Mouse (Mus musculus) left cerebral cortex, adult 8-10 months (tissue): ENCODE measurements around the gene Spopl. TPM values are rescaled to one million over a fixed set of nuclear protein-coding genes. Genes with fewer than 3 reads are reported as not detected.
"Not testable (repeated sequence)": the region's sequence is repeated elsewhere in the genome, so short reads cannot be mapped to it uniquely, and the experiment has no call there.

ENCODE experiments used
- DNase-seq, 2 experiments: peaks; one replicate each; pipeline ENCODE4 v3.0.0; 2022; ENCODE audit warnings: low spot score in 2 of 2
- total RNA-seq, 4 experiments: library from RNA; stranded (reverse); gene quantifications; 2 replicates each; pipeline ENCODE4 v1.2.4; 2022

Spopl gene
- total RNA-seq = 10 to 100 TPM; 25.2 to 30.7 (median 29.1) TPM

DNA sequence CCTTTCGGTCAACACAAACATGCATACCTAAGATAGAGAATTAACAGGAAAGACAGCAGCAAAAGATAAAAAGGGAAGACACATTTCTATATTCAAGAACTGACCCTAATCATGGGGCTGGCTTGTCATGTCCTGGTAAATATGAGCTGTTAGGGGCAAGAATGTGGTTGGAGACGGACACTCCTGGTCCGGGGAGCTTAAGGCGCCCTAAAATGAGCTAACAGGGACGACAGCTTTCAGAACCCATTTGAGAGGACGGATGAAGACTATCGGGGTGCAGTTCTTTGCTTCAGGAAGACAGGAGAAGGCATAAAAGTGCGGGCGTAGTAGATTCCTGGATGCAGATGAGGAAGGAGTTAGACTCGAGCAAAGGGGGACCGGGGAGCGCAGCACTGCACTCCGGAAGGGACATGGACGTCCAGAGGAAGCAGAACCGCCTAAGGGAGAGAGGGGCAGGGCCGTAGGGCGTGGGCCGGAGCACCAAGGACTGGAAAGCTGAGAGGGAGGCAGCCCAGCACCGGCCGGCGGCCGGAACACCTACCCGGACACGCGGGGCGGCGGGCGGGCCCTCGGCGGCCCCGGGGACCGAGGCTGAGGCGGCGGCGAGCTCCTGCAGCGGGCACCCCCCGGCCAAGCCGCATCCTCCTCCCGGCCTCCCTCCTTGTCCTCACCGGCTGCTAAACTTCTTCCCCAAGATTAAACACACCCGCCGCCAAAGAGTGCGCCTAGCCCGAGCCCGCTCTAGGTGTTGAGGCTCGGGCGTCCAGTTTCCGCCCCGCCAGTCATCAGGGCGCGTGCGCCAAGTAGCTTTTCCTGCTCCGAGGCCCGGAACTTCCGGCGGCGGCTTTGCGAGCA is at the start of gene Spopl:
Spopl (minus strand) TSS at position 805 of the 855 bp plus-strand sequence.
- DNase-seq = peak; percentile 69 to 78

DNA sequence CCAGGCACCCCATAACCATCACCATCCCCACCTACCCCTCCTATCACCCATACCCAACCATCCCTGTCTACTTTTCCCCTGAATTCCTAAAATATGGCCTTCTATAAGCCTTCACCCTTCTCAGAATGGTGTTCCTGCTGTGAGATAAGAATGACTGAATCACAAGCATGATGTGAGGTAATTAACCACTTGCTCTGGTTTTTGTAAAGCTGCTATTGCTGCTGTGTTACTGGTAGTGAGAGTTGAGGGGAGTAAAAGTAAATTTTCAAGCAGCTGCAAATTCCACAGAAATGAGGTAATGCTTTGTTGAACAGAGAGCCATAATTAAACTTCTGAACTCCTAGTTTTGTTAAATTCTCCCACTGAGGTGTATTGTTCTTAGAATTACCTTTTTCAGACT is 48.2 kb upstream of the Spopl start:
- DNase-seq = no peak

DNA sequence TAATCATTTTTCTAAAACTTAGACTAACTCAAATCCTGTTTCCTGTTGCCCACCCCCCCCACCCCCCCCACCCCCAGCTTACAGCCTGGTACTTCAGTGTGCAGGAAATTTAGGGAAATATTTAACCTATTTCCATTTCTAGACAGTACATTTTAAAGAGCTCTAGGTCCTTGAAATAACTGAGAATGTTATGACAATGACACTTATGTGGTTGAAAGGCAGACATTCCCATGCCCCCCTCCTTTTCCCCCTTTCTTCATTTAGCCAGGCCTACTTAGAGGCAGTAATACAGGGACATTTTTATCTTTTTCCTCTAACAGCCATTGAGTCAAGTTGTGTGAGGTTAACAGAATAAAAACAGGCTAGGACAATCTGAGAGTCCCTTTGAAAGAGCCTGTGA is 46.1 kb upstream of the Spopl start:
- DNase-seq = no peak

DNA sequence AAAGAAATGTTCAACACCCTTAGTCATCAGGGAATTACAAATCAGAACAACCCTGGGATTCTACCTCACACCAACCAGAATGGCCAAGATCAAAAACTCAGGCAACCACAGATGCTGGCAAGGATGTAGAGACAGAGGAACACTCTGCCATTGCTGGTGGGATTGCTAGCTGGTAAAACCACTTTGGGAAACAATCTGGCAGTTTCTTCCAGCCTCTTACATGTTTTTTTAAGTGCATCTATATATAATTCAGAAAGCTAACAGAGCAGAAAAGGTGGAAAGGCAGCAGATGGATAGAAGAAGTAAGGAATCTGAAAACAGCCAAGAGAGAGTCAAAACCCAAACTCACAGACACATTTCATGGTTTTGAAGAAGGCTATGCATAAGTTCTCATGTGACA is 33.5 kb upstream of the Spopl start:
- DNase-seq = peak in 1 of 2 experiments; percentile 6

DNA sequence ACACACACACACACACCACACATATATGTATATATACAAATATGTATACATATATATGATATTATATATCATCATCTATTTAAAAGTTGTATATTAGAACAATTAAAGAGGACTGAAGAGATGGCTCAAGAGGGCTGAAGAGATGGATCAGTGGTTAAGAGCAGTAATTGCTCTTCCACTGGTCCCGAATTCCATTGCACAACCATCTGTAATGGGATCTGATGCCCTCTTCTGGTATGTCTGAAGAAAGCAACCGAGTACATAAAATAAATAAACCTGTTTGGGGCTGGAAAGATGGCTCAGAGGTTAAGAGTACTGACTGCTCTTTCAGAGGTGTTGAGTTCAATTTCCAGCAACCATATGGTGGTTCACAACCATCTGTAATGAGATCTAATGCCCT is 16.9 kb upstream of the Spopl start:
- DNase-seq = no peak

DNA sequence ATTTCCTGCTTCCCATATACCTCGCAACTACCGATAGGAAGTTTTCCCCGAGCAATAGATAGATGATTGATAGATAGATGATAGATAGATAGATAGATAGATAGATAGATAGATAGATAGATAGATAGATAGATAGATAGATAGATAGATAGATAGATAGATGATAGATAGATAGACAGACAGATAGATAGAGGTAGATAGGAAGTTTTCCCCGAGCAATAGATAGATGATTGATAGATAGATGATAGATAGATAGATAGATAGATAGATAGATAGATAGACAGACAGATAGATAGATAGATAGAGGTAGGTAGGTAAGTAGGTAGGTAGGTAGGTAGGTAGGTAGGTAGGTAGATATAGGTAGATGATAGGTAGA is 239 bp upstream of the Spopl start:
- DNase-seq = not testable (repeated sequence)

DNA sequence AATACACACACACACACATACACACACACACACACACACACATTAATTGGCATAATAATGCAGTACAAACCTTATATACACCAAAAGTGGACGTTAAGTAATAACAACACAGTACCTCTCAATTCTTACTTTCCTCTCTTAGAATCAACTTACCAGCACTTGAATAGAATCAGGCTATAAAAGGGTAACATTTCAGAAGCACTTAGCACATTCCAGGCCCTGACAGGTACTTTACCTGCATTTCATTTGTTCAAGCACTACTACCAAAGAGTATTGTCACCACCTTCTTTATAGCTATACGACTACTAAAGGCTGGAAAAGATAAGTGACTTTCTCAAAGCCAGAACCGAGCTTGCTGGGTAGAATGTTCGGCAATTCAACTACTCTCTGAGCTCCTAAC is 1.3 kb downstream of the Spopl start:
- DNase-seq = no peak

DNA sequence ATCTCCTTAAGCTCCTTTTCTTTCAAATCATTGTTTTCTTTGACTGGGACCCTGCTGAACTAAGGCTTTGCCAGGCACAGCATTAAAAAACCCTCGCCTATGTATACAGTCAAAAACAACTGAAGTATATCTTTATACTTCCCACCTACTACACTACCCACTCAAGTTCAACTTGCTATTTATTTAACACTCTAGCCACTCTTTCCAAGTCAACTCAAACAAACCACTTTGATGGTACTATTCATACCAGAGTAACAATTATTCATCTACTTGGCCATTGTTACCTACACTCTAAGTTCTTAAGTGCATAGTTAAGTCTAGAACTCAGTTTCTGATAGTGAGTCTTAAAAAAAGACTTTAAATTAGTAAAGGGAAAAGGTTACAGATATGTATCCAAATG is 3.1 kb downstream of the Spopl start:
- DNase-seq = no peak

DNA sequence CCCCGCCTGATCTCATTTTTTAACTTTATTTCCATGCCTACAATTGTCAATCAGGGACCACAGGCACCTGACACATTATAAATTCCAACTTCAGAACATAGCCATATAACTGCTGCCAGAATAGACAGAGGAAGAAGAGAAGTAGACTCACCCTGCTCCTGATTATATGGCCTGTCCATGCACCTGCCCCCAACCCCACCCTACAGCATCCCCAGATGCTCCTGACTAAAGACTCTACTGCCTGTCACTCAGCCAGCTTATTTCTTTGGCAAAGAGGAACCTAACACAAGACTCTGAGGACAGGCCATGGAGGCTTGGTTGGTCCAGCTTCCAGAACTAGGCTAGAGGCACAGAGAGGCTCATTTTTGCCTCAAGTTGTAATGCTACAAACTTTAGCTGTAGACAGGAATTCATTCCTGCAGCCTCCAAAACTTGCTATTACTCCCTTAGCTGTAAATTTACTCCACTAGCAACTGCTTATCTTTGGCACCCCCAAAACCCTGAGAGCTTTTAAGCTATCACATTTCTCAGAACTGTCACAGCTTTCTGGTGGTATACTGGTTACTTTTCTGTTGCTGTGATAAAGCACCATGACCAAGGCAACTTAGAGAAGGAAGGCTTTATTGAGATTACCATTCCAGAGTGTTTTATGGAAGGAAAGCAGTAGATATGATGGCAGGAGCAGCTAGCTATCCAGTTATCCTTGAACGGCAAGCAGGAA is 6.7 kb downstream of the Spopl start:
- DNase-seq = no peak

DNA sequence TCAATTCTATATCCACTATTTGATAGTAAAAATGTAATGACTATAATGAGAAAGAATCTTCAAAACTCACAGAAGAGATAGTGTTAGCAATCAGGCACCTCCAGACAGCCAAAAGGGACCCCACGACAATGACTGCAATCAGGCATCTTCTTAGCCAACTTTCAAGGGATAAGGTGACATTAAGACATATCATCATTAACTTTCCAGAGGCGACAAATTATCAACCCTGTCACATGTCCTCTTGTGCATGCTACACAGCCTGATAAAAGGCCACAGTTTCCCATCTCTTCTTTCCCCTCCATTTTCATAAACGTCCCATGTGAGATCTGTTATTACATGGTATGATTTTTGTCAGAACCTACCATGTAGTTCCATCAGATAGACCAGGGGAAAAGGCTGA is 9.0 kb downstream of the Spopl start:
- DNase-seq = no peak

DNA sequence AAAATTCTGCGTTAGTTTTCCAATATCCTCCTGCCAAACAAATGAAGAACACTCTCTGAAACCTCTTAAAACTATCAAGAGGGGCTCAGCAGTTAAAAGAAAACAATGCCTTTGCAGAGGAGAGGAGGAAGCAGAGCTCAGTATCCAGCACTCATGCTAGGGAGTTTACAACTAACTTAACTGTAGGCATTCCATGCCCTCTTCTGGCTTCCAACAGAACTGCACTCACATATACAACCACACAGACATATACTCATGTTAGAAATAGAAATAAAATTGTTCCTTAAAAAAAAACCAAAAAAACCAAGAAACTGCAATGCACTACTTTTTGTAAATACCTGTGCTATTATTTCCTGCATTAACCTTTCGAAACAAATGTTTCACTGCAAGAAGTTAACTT is 12.7 kb downstream of the Spopl start:
- DNase-seq = no peak

DNA sequence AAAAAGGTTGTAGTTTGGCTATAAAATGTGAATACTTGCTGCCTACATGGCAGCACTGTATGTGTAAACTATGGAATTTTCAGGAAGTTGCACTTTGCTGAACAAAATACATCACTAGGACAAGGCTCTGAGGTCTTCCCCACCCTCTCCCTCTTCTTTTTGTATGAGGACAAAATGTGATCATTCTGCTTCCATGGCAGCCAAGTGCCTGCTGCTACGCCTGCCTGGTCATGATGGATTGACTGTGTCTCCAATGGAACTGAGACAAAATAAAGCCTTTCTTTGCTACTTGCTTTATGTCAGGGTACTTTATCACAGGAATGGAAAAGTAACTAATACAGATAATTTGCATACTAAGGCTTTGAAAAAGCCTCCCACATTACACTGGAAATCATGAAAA is 20.7 kb downstream of the Spopl start:
- DNase-seq = no peak

DNA sequence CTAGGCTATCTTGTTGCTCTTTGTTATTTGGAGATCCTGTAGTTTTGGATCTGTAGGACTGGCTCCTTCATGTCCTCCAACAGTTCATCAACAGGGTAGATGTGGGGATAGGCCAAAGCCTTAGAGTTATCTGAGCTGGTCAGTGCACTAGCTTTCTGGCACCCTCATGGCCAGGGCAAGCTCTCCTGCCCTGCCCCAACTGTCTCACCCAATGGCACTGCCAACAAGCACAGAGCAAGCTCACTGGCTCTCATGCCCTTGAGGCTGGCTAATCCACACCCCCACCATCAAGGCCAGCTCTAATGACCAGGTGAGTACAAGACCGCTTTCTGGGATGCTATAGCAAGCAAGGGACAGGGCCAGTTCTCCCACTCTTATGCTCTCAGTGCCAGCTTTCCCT is 24.7 kb downstream of the Spopl start:
- no peak for DNase-seq

DNA sequence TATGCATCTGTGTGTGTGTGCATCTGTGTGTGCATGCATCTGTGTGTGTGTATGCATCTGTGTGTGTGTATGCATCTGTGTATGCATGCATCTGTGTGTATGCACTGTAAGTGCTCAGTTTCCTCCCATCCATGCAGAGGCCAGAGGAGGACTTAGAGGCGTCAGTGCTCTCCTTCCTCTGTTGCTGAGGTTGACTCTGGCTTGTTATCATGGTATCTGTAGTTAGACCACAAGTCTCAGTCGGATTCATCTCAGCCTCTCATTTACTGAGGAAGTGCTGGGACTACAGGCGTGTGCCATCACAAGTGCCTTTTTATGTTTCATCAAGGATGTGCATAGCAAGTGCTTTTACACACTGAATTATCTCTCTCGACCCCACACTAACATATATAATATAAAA is 31.9 kb downstream of the Spopl start:
- DNase-seq = no peak

DNA sequence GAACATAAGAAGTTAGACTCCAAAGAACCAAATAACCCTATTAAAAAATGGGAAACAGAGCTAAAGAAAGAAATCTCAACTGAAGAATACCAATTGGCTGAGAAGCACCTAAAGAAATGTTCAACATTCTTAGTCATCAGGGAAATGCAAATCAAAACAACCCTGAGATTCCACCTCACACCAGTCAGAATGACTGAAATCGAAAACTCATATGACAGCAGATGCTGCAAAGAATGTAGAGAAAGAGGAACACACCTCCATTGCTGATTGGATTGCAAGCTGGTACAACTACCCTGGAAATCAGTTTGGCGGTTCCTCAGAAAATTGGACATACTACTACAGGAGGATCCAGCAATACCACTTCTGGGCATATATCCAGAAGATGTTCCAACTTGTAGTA is 44.2 kb downstream of the Spopl start:
- DNase-seq = not testable (repeated sequence)

DNA sequence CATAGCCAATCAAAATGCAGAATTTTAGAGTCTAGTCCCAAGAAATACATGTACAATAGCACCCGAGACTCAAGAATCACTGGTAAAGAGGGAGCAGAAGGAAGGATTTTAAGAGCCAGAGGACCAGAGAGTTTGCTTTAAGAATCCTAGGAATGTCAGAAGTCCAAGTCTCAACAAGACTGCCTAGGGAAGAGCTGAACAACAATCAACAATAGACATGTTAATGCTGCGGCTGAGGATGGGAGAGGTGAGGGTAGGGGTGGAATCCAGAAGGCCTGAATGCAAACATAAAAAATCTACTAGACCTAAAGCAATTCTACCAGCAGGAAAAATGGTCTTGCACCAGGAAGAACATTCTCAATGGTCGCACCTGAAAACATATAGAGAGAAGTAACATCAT is 66.8 kb downstream of the Spopl start:
- DNase-seq = no peak

DNA sequence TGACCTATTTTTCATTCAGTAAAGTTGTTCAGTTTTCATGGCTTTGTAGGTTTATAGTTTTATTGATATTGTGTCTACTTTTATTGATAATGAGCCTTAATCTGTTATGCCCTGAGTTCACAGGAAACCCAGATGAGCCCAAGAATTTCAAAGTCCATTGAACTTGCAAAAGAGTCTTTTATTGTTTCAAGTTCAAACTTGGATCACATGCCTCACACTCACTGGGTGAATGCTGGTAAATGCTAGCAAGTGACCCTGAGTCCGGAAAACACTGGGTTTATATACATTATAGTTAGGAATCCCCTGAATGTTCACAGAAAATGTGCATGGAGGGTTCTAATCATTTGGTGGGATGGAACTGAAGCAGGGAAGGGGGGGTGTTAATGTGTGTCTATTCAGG is 90.2 kb downstream of the Spopl start:
- no peak for DNase-seq

DNA sequence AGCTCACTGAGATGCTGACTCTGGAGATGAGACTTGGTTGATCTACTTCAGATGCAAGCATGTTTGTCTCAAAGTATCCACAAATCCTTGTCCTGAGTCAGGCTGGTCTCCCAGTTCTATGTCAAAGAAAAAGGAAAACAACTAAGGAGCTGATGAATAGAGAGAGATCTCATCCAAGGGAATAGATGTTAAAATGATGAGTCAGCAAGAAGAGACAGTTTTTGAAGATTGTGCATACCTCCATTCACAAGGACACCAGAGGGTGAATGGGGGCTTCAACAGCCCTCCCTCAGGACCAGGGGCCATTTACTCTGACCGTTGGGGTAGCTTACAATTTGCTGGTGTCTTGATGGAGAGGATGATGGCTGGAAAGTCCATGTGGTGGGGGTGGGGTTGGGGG is 104.4 kb downstream of the Spopl start:
- no peak for DNase-seq

DNA sequence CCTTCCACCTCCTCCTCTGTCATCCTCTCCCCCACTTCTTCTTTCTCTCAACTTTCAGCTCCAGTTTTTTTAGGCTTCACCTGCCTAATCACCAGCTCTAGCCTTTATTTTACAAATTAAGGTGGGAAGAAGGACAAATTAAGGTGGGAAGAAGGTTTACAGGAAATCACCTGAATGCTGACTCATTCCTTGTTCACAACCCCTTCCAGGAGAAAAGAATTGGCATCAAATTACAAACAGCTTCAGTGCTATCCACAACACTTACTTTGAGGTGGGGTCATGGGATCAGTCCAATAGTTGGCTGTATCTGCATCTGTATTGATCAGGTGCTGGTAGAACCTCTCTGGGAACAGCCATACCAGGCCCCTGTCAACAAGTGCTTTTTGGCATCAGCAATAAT is 114.5 kb downstream of the Spopl start:
- no peak for DNase-seq
